Mouse (Mus musculus) skeletal muscle tissue, adult 2 months (tissue): Measurements from ENCODE around the gene Zfp692.
"Not testable (repeated sequence)": the region's sequence is repeated elsewhere in the genome, so short reads cannot be mapped to it uniquely, and the experiment has no call there.

ENCODE experiments used
- DNase-seq: peaks from one replicate; pipeline ENCODE4 v3.0.0-alpha.2; 2012; ENCODE audit warnings: low read depth, low spot score

The Zfp692 gene

GRCm38 (mm10) chr11:58353709-58354108 lies 46.8 kb downstream of the Zfp692 start:
- DNase-seq = no peak

- DNase-seq = no peak
Observed at GRCm38 (mm10) chr11:58354476-58354875, 47.6 kb downstream of the Zfp692 start.

GRCm38 (mm10) chr11:58354927-58355326 lies 48.1 kb downstream of the Zfp692 start:
- DNase-seq = no peak

- no peak for DNase-seq
Observed at GRCm38 (mm10) chr11:58357042-58357441, 50.2 kb downstream of the Zfp692 start.

GRCm38 (mm10) chr11:58357844-58358534 lies 51.1 kb downstream of the Zfp692 start:
- DNase-seq = no peak

GRCm38 (mm10) chr11:58362562-58362961 lies 55.7 kb downstream of the Zfp692 start:
- DNase-seq = not testable (repeated sequence)
